Mouse (Mus musculus): Measurements from ENCODE around the gene Sar1b.

The Sar1b gene

DNA sequence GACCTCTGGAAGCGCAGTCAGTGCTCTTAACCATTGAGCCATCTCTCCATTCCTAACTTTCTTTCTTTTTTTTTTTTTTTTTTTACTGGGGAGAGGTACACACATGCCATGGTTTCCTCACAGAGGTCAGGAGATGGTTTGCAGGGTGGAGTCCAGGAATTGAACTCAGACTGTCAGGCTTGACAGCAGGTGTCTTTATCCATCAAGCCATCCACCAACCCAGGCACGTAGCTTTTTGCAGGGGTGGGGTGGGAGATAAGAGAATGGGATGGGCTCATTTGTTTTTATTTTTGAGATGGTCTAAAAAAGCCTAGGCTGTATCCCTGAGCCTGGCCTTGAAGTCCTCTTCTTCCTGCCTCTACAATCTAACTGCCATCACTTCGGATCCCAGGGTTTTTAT is 12.0 kb downstream of the Sar1b start:
- intact Hi-C loops (cut with DNase I): no loop called here

DNA sequence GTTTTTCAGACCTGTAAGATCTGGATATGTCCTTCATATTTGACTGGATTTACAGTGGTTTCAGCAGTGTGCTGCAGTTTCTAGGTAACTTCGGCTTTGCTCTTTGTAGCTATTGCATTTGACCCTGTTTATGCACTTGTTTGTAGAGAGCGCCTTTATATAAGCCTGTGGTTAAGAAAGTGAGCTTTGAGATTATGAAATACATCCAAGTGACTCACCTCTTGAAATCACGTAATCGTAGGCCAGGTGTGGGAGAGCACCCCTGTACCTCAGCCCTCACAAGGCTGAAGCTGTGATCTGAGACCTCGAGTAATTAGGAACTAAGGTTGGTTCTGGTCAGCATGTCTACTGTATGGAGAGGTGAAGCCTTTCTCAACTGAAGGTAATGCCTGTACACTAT is 14.0 kb downstream of the Sar1b start:
- intact Hi-C loops (cut with DNase I): no loop called here

DNA sequence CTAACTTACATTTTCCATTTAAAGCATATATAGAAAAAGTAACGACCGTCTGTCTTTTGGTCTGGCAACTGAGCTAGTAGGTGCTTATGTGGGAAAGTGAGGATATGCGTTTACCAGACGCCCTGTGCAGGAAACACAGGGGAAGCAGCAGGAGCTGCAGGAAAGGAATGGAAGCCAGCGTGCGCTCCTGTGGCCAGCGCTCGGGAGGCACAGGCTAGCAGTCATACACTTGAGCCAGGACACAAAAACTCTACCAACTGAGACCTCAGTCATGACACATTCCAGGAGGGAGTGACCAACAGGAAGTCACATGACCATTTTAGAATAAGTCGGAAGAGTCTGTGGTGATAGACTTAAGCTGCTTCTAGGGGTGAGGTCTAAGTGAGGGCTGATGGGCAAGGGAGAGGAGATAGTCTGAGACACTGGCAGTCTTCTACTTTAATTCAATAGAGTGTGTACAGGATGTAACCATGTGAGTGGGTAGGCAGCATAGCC is 17.3 kb downstream of the Sar1b start:
- intact Hi-C loops (cut with DNase I): loop anchor here (10.0 kb wide), 1 partner anchor 56 kb away; no protein-coding TSS in a partner anchor

DNA sequence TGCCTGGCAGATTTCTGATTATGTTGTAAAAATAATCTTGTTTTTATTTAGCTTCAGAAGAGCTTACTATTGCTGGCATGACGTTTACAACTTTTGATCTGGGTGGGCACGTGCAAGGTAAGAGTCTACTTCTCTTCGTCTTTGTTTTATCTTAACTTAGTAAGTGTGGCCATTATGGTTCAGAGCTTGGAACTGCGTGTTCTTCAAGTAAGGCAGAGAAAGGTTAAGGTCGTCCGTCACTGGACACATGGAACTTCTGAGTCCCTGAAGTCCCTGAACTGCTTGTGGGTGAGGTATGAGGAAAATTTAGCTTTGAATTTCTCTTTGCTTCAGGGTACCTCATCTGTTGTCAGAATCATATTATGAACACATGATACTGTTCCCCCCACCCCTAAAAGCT is 19.2 kb downstream of the Sar1b start:
- intact Hi-C loops (cut with DNase I): loop anchor here (10.0 kb wide), 1 partner anchor 58 kb away; no protein-coding TSS in a partner anchor

DNA sequence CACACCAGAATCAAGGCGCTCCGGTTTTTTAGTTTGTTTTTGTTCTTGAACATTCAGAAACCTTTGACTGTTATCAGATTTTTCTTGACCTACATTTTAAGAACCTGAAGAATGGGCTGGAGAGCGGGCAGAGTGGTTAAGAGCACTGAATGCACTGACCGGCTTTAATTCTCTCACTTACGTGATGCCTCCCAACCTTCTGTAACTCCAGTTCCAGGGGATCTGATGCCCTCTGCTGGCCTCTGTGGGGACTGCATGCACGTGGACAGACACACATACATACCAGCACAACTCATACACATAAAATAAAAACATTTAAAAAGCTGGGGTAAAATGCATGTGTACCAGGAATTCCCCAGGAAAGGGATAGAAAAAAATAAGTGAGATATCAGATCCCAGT is 22.4 kb downstream of the Sar1b start:
- intact Hi-C loops (cut with DNase I): loop anchor here (10.0 kb wide), 1 partner anchor 61 kb away; no protein-coding TSS in a partner anchor

DNA sequence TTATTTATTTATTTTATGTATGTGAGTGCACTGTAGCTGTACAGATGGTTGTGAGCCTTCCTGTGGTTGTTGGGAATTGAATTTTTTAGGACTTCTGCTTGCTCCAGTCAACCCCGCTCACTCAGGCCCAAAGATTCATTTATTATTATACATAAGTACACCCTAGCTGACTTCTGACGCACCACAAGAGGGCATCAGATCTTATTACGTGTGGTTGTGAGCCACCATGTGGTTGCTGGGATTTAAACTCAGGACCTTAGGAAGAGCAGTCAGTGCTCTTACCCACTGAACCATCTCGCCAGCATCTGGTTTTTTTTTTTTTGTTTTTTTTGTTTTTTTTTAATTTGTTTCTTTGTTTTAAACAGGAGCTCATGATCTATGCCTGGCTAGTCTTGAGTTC is 26.2 kb downstream of the Sar1b start:
- intact Hi-C loops (cut with DNase I): loop anchor here (10.0 kb wide), 1 partner anchor 65 kb away; no protein-coding TSS in a partner anchor

DNA sequence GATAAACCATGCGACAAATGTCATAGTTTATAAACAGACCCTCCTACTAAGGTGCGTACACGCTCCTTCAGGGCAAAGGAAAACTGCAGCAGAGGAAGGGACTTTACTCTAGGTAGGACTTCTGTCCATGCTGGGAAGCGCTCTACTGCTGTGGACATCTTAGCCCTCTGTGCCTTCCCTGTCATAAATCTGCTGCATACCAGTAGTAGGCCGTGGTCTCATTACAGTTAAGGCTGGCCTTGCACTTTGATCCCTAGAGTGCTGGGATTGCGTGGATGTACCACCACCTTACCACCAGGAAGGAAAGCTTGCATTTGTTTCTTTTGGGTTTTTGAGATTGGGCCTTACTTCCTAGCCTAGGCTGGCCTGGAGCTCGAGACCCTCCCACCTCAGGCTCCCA is 27.2 kb downstream of the Sar1b start:
- intact Hi-C loops (cut with DNase I): no loop called here

DNA sequence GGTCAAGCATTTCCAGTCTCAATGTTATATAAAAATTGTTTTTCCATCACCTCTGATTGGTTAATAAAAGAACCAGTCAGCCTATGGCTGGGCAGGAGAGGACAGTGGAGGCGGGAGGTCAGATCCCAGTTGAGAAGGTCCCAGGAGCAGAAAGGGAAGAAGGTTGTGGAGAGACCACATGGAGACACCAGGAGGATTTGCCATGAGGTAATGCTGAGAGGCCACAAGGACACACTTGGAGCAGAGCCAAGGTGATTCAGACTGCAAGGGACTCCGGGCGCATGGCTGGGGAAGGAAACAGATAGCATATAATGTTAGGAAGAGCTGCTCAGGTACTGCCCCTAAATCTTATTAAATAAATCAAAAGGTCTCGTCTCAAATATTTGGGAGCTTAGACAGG is 32.8 kb downstream of the Sar1b start:
- intact Hi-C loops (cut with DNase I): no loop called here

DNA sequence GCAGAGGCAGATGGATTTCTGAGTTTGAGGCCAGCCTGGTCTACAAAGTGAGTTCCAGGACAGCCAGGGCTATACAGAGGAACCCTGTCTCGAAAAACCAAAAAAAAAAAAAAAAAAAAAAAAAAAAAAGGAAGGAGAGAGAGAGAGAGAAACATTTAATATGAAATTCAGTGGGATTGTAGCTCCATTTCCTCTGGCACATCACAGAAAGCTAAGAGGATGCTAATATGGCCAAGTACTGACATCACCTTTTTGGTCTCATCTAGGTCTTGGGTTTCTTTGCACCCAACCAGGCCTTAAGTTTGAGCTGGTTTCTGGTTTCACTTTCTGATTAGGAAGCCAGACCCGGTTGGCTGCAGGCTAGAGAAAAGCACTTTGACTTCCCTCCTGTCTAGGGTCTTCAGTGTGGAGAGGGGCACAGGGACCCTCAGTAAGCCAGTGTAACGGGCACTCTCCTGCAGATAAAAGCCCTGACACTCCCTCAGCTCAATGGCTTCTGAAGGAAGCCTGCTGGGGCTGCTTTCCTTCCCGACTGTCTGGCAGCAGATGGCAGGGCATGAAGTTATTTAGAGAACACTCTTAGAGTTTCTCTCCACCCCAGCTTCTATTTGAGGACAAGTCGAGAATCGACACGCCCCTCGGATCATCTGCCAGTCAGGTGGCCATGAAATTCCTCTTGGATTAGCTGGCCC is 37.3 kb downstream of the Sar1b start:
- intact Hi-C loops (cut with DNase I): no loop called here

DNA sequence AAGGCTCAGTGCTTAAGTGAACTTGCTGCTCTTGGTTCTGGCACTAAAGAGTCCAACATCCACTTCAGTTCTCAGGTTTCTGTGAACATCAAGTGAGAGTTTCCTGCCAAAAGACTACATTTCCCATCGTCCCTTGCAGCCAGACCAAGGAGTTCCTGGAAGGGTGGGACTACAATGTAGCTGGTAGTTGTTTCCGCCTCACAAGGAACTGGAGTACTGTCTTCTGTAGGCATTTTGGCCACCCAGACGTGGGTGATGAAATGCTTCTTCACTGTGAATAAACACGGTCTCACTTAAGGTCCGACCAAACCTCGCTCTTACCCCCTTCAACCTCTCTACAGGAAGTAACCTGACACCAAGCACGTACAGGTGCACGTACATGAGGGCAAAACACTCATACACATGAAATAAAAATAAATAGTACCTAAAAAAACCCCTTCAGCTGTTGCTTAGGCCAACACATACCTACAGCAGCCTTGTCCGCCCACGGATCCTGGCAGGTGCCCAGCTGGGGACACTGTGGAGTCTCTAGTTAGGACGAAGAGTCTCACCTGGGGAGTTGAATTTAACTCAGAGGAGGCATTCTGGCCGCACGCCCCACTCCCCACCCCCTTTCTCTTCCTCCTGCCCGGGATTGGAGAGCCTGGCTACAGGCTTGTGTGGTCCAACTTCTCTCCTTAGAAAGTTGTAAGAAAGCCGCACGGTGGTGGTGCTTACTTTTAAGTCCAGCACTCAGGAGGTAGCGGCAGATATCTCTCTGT is 41.9 kb downstream of the Sar1b start:
- intact Hi-C loops (cut with DNase I): no loop called here

DNA sequence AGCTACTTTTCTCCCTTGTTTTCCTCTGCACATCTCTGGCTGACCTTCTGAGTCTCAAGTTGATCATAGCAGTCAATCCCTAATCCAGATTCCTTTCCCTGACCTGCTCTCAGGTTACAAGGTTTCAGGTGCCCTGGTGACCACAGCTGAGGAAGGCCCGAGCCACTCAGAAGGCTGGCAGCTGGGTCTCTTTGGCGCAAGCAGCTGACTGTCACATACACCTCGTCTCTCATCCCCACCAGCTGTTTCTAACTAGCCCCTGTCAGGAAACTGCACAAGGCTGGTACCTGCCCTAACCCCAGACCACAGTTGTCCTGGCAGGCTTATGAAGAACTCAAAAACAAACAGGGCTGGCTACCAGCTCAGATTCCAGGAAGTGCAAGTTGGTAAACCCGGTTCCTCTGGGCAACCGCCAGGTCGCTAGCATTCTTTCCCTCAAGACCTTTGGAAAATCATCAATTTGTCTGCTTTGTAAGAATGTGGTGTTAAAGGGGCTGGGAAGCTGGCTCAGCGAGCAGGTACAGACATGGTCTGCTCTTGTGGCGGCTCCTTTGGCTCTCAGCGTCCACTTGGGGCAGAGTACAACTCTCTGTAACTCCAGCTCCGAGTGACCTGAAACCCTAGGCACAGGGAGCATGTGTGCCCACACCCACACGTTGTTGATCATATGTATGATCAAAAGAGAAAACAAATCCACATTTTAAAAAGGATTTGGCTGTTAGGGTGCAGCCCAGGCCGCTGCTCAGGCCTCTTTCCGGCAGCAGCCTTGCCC is 43.8 kb downstream of the Sar1b start:
- intact Hi-C loops (cut with DNase I): no loop called here

DNA sequence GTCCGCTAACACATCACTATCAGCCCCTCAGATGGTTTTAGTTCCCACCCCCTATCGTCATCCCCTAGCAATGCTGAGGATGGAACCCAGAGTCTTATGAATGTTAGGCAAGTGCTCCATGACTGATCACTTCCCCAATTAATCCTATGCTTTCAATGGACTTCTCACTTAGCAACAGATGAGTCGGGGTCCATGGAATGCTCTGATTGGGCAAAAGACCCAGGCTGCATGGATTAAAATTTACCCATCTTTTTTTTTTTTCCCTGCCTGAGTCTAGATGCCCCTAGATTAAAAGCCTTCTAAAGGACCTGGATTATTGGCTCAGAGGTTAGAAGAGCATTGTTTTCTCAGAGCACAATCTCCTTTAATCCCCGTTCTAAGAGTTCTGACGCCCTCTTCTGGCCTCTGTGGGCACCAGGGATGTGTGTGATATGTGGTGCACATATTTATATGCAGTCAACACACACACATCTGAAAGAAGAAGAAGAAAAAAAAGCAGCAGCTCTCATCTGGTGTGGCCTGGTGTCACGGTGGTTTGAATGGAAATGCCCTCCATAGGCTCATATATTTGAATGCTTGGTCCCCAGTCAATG is 46.2 kb downstream of the Sar1b start:
- intact Hi-C loops (cut with DNase I): loop anchor here (10.0 kb wide), 1 partner anchor 415 kb away; no protein-coding TSS in a partner anchor

DNA sequence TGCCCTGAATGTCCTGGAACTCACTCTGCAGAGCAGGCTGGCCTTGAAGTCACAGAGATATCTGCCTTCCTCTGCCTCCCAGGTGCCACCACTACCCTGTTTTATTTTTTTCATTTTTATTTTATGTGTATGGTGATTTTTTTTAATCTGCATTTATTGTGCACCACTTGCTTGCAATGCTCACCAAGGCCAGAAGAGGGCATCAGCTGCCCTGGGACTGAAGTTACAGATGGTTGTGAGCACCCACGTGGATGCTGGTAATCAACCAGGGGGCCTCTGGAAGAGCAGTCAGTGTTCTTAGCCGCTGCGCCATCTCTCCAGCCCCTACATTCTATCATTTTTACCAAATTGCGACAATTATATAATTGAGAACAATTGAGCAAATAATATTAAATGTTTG is 47.7 kb downstream of the Sar1b start:
- intact Hi-C loops (cut with DNase I): loop anchor here (10.0 kb wide), 1 partner anchor 414 kb away; no protein-coding TSS in a partner anchor

DNA sequence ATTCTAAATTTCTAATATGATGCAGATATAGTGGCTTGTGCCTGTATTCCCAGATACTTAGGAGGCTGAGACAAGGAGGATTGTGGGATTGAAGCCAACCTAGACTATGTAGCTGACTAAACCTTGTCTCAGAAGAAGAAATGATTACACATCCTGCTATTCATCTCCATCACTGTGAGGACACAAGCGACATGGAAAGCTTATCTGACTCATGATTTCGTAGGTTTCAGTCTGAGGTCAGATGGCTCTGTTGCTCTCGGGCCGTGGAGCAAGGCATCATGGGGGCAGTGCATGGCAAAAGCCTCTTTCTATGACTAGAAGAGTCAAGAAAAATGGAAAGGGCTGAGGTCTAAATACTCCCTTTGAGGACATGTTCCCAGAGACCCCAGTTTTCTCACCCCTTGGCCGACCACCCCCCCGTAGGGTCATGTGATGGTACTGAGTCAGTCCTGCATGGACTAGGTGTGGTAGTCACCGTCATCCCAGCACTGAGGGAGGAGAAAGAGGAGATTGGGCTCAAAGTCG is 48.6 kb downstream of the Sar1b start:
- intact Hi-C loops (cut with DNase I): loop anchor here (10.0 kb wide), 1 partner anchor 413 kb away; no protein-coding TSS in a partner anchor

DNA sequence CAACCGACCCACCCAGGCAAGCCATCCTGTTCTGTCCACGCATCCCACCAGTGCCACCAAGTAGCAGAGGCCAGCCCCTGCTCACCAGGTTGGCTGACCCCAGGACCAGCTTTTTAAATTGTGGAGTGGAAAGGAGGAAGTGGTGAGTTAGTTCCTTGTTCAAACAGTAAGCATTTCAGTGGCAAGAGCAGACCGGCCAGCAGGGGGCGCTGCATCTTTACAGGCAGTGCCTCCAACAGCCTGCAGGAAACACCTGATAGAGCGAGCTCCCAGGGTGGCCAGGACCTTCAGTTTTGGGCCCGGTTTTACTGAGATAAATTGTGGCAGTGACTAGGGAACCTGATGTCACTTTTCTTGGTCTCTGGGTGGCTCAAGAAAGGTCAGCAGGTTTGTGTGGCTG is 54.3 kb downstream of the Sar1b start:
- intact Hi-C loops (cut with DNase I): loop anchor here (10.0 kb wide), 1 partner anchor 407 kb away; no protein-coding TSS in a partner anchor

DNA sequence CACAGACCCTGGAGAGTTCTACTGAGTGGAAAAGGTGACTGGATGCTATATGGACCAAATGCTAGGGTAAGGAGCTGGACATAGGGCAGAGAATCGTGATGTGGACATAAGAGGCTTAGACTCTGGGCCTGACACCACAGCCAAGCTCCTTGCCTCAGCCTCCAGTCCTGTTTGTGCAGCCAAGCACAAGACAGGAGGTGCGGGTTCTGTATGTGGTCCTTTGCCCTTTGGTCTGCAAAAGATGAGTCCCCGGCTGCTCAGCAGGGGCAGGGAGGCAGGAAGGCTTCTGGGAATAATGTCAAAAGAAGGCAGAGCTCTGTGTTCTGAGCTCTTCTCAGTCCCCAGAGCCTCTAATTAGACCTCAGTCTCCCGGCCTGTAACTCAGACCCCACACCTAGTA is 55.4 kb downstream of the Sar1b start:
- intact Hi-C loops (cut with DNase I): loop anchor here (10.0 kb wide), 1 partner anchor 406 kb away; no protein-coding TSS in a partner anchor

DNA sequence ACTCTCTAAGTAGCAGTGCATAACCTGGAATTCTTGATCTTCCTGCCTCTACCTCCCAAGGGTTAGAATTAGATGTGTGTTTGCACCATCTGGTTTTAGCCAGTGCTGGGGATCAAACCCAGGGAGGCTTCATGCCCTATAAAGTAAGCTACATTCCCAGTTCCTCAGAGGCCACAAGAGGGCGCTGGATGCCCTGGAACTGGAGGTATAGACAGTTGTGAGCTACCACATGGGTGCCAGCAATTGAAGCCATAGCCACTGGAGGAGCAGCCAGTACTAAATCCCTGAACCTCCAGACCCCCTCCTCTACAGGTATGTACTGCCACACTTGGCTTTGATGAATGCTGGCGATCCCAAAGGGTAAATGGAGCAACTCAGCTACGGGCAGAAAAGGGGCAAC is 56.5 kb downstream of the Sar1b start:
- intact Hi-C loops (cut with DNase I): loop anchor here (2.0 to 10.0 kb wide), 3 partner anchors 35 to 405 kb away; no protein-coding TSS in a partner anchor

DNA sequence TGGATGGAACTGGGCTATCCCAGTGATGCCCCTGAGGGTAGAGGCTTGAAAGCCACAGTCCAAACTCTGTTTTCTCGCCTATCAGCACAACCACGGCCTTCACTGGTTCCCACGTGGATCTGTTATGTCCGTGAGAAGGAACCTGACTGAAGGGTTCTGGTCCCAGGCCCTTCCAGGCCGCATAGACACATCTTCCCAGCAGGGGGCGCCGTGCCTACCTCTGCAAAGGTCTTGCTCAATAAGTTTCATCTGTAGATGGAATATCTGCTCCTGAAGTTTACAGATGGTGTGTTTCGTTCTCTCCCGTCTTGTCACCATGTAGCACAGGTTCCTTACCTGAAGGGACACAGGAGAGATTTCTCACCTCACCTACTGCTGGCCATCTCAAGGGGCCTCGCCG is 57.4 kb downstream of the Sar1b start:
- intact Hi-C loops (cut with DNase I): loop anchor here (2.0 kb wide), 2 partner anchors 34 to 142 kb away; no protein-coding TSS in a partner anchor

DNA sequence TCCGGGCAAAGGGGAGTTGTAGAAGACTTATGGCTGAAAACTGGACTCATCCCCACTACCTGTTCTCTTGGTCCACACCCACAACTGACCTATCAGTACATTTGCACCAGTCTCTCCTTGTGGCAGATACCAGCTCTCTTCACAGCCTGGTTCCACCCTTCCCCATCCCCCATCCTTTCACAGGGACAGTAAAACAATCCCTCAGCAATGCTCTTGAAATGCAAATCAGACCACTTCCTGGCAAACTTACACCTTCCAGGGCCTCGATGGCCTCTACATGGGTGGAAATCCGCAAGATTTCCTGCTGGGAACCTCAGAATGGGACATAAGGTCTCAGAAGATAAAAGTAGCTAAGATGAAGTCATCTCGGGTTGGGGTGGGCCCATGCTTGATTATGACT is 59.2 kb downstream of the Sar1b start:
- intact Hi-C loops (cut with DNase I): no loop called here

DNA sequence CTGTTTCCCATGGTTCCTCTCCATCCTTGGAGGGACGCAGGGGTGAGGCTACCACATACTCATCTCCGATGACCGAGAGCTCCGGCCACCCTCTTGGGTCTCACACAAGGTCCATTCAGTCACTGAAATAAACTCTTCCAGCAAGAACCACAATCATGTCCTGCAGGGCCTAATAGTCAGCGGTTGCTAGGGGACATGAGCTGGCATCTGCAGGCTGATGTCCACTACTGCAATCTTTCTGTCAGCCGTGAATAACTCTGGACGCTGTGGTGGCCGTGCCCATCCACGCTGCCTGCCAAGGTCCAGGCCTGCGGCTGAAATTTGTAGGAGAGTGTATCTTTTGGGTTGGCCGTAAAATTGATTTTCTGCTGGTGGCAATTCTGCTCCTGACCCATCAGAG is 59.8 kb downstream of the Sar1b start:
- intact Hi-C loops (cut with DNase I): no loop called here
